Mouse (Mus musculus) urinary bladder, adult 2 months (tissue): Measurements from ENCODE around the gene Meox1. TPM values are rescaled to one million over a fixed set of nuclear protein-coding genes. Genes with fewer than 3 reads are reported as not detected.

Source experiments
- DNase-seq: peaks from one replicate; pipeline ENCODE4 v3.0.0; 2022; ENCODE audit warnings: low spot score
- polyA plus RNA-seq: library from polyadenylated mRNA; depleted of rRNA; stranded (reverse); fragments of >200 nt; gene quantifications from 2 replicates; pipeline ENCODE4 v1.2.3, GENCODE M21; 2012; rRNA removed

Gene Meox1
- polyA plus RNA-seq = 2.8 and 2.9 TPM in 2 replicates

DNA sequence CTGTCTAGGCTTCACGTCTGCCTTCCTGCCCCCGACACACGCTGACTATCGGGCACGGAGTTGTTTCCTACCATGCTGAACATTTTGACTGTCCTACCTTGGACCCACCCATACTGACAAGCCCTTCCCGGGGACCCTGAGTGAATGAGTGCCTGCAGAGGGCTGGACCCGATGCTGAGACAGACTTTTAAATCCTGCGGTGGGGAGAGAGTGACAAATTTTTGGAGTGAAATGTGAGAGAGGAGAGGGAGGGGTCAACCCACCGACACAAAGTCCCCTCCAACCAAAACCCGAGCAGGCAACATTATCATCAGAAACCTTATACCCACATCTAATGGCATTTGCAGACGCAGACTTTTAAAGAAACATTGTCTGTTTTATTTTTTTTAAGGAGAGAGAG, at the start of gene Meox1:
Meox1 (minus strand) TSS at position 171 of the 400 bp plus-strand sequence.
- no peak for DNase-seq

GRCm38 (mm10) chr11:101943055-101943454, 48.9 kb upstream of the Meox1 start:
- no peak for DNase-seq

- DNase-seq = no peak
Measured at GRCm38 (mm10) chr11:101937108-101937507, 42.9 kb upstream of the Meox1 start.

GRCm38 (mm10) chr11:101936421-101936820, 42.2 kb upstream of the Meox1 start:
- DNase-seq = no peak

GRCm38 (mm10) chr11:101935743-101936142, 41.6 kb upstream of the Meox1 start:
- no peak for DNase-seq

- DNase-seq = no peak
Measured at GRCm38 (mm10) chr11:101931978-101932377, 37.8 kb upstream of the Meox1 start.

- DNase-seq = no peak
Measured at GRCm38 (mm10) chr11:101928030-101928762, 34.0 kb upstream of the Meox1 start.

DNA sequence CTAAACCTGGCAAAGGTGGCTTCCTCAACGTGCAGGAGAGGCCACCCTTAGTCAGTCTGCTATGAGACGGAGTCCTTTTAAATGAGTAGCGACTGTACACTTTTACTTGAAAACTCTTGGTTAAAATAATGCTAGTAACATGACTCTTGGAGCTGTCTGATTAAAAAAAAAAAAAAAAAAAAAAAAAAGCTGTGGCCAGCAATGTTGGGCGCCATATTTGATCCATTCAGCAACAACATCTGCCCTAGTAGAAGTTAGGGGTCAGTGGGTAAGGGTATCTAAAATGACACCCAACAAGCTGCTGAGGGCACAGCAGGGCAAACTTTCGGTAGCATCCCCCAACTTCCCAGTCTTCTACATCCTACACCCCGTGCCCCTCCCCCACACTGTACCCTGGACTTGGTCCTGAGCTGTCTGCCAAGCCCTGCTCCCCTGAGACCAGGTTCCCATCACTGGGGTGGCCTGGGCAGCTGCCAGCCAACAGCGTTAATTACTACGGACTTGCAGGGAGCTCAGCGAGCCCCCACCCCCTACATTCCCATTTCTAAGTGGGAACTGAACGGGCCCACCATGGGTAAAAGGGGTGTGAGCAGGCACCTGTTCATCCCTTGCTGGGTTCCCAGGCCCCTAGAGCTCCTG, 32.9 kb upstream of the Meox1 start:
- DNase-seq = no peak

GRCm38 (mm10) chr11:101925636-101926035, 31.5 kb upstream of the Meox1 start:
- no peak for DNase-seq

DNA sequence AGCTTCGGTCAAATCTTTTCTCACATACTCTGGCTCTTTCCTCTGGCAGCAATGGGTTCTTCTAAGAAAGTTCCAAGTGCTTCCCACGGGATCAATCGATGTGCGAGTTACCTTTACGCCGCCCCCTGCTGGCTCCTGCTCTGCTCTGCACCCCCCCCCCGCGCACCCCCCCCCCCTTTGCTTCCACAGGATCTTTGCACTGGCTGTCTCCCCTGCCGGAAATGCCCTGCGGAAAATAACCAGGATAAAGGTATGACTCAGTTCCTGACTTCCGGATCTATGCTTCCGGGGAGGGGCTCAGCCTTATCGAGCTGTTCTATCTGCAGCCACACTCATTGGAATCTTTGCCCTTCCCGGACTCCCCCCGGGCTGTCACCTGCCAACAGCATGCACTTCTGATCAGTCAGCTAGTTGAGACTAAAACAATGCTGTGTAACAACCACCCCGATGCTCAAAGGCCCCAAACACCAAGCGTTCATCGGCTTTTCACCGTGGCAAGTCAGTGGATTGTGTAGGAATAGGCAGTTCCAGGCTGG, 30.3 kb upstream of the Meox1 start:
- no peak for DNase-seq

DNA sequence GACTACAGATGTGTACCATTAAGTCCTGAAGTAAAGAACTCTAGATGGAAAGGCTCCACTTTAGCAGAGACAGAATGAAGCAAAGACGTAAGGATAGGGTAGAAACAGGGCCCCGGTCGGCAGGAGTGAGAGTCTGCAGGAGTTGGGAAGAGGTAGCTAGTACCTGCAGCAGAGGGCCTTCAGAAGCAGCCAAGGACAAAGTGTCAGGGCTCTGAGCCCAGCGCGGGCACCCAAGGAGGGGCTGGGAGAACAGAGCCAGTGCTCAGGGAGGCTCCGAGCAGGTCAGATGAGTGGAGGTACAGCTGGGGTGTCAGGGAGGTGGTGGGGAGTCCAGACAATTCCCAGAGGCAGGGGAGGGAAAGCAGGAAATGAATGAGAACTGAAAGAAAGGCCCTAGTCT, 29.8 kb upstream of the Meox1 start:
- DNase-seq = no peak

DNA sequence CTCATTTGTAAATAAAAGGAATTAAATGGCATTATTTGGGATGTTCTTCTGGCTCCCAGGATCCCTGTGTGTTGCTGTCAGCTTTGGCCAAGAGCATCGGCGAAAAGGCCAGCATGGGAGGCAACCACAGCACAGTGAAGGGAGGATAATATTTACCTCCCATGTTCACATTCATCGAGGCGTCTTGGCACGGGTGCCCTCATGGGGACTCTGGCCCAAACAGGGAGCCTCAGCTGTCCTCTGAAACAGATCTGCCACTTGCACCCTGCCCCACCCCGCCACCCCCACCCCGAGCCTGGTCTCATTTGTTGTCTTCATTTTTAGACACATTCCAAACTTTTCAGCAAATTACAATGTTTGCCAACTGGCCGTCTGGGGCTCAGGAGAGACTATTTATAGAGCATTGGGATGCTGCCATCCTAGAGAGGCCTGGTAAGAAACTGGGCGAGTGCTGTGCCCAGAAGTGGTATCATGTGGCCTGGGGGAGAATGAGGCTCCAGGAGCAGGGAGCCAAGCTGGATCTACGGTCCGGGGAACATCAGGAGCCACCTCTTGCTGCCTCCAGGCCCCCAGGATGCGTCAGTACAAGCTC, 27.3 kb upstream of the Meox1 start:
- DNase-seq = no peak

DNA sequence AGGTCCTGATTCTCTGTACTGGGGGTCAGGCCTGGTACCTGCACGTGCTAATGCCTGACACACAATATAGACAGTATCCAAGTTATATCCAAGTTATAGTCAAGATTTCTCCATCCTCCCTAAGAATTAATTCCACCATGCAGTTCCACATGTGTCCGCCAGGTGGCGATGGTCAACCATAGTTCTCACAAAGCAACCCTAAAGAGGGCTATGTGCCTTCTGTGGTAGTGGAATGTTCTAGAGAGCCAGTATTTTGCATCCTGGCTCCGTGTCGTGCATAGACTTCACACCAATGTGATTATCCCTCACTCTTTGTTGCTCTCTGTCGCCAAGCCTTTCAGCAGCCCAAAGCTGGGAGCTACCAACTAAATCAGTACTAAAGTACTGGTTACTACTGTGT, 25.5 kb upstream of the Meox1 start:
- DNase-seq = peak; percentile 62

GRCm38 (mm10) chr11:101918609-101919008, 24.4 kb upstream of the Meox1 start:
- DNase-seq = no peak

- no peak for DNase-seq
Measured at GRCm38 (mm10) chr11:101916772-101917171, 22.6 kb upstream of the Meox1 start.

DNA sequence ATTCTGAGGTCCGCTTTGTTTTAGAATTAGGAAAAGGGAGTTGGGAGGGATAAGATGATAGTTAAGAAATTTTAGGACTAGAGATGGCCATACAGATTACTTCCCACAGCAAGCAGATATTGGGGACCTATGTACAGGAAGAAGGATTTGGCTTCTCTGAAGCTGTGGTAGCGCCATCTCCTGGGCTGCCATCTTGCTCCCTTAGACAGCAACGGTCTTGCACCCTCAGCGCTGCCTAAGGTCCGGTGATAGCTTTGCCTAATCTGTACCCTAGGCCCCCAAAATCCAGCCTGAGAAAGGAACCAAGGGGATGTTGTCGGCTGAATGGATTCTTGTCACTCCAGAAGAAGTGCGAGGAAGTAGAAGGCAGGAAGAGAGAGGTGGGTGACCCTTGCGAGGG, 19.4 kb upstream of the Meox1 start:
- DNase-seq = no peak

DNA sequence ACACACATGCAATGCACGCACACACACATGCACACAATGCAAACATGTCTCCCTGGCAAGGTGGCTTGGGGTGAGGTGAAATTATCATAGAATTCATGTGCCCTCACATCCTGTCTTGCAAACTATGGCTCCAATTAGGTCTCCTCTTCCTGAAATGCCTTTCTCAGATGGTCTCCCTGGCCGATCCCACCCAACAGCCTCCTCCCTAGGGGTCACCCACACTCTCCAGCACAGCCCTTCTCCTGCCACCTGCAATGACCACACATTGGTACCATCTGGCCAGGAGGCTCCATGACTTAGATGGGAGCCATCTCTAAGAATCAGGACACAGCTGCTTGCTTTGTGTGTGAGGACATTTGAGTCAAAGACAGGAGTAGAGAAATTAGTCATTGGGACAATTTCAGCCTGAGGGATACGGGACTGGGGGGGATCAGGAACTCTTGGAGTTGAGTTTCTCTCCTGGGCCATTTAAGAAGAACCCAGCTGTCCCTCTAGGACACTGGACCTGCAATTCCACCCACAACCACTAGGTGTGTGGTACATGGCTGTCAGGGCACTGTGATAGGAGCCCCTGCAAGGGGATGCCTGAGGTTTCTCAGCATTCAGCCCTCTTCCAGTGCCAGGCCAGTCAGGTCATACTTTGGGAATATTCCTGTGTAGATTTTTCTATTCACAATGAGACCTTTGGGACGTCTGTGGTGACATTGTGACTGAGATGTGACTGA, 17.8 kb upstream of the Meox1 start:
- no peak for DNase-seq

GRCm38 (mm10) chr11:101910230-101910946, 16.2 kb upstream of the Meox1 start:
- peak; percentile 72 for DNase-seq

DNA sequence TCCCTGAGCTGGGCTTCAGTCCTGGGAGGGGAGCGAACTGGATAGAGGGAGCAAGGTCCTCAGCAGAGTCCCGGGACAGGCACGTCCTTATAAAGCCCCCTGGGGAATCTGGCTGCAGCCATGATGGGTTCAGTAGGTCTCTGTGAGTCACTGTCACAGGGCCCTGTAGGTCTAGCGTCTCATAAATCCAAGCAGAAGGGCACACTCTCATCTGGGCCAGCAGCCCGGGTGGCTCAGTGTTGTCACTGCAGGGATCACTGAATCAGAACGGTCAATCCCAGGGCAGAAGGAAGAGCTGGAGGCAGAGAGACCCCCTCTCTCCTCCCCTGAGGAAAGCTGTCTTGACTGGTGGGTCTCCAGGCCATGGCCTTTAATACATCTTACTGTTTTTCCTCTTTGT, 14.6 kb upstream of the Meox1 start:
- DNase-seq = no peak

DNA sequence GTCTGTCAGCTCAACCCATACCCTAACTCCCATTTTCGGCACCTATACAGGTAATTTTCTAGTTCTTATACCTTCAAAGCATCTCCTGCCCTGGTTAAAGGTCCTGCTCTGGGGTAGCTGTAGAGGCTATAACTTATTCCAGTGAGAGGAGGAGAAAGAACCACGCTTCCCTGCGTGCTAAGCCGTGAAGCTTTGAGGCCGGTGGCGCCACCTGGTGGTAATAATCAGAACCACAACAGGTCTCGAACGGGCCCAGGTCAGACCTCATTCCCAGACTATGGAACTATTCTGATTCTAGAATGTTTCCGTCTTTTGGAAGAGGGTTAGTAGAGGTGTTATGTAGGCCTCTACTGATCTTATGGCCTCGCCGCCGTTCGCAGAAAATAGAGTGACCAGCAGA, 10.9 kb upstream of the Meox1 start:
- peak; percentile 57 for DNase-seq

- DNase-seq = no peak
Measured at GRCm38 (mm10) chr11:101901309-101901708, 7.1 kb upstream of the Meox1 start.

DNA sequence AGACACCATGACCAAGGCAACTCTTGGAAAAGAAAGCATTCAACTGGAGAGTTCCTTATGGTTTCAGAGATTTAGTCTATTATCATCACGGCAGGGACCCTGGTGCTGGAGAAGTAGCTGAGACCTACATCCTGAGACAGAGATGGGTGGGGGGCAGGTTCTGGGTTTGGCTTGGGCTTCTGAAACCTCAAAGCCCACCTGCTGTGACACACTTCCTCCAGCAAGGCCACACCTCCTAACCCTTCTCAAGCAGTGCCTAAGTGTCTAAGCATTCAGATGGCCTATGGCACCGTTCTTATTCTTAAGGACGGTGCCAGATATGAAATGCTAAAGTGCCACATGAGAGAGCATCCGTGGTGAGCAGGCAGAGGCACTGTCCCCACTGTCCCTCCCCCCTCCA, 4.2 kb upstream of the Meox1 start:
- DNase-seq = no peak
